9 mouse cellular contexts compared by ENCODE assay signal in the genomic region with DNA sequence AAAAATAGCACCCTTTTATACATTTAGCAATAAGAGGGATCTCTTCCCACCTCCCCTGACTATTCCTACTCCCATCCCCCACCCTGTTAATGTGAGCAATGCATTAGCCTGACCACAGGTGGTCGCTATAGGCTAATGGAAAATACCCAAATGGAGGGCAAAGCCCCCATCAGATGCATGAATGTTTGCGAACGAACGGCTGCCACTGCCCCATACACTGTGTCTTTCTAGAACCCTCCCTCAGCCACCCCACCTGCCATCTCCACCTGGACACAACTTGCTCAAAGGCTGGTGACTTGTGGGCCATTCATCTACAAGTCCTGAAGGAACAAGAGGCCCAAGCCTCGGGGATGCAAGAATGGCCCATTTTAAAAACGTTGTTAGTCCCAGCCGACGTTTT. TPM values are rescaled to one million over a fixed set of nuclear protein-coding genes. Genes with fewer than 3 reads are reported as not detected.
A peak's percentile ranks its signal among the peaks of the same experiment; 100 is the strongest.
DNase-seq lines count a peak whose midpoint lies in the region; ATAC-seq lines count a peak whose summit lies in the region.
"Had no signal": no experiment of that assay in that cellular context is flagged by ENCODE, and none has a peak within 500 bp of the region (broad histone marks: within the 10 kb centered on the region; RNA-seq: fewer than 3 reads in every experiment).

No protein-coding gene starts in this region.

- H3K4me2 ChIP-seq in neural tube, embryonic 13.5 days: no peak overlapping the region

- 39% methylated on average over 8 of the region's 8 CpGs for WGBS in neural tube, embryonic 13.5 days

- H3K27ac ChIP-seq in neural tube, embryonic 13.5 days (replicated peaks): peak overlapping the region; percentile 78
- H3K27ac ChIP-seq: limb, embryonic 12.5 days had no signal

- DNase-seq in layer of hippocampus, postnatal 10 days (ENCODE audit: low spot score in 2 of 2): peak; percentile 66 to 69
- DNase-seq in layer of hippocampus, adult 8-10 months (ENCODE audit: low spot score in 2 of 2): no peak
- peak; percentile 36 for DNase-seq in forelimb bud, embryonic 11.5 days (ENCODE audit: low read depth, low spot score)
- DNase-seq in layer of hippocampus, postnatal 25 days (ENCODE audit: extremely low spot score in 1 of 2, low spot score in 1 of 2): no peak

- H3K4me1 ChIP-seq in neural tube, embryonic 13.5 days (replicated peaks): peaks cover 28% of the 10 kb centered on the region

- H3K9me3 ChIP-seq in neural tube, embryonic 13.5 days: no peaks in the 10 kb centered on the region
- H3K9me3 ChIP-seq: limb, embryonic 12.5 days had no signal

- H3K9ac ChIP-seq in neural tube, embryonic 13.5 days: no peak overlapping the region
- H3K9ac ChIP-seq: limb, embryonic 12.5 days had no signal

- peak; percentile 82 for ATAC-seq in common myeloid progenitor, adult 5-6 weeks (replicated peaks; ENCODE audit: low read depth, poor library complexity, severe bottlenecking)
- ATAC-seq in neural tube, embryonic 13.5 days (ENCODE audit: low read depth): peak; percentile 38; the same call in 1 of the 2 replicates
- no peak for ATAC-seq in inflammation-experienced regulatory T-cells, adult 6 months

- H3K36me3 ChIP-seq in neural tube, embryonic 13.5 days: peaks cover 39% of the 10 kb centered on the region

- H3K4me3 ChIP-seq in neural tube, embryonic 13.5 days: no peak overlapping the region

- no peaks in the 10 kb centered on the region for H3K27me3 ChIP-seq in neural tube, embryonic 13.5 days

RNA-seq across cellular contexts. Expression of a gene that starts 4.7 kb away (rescaled TPM):
- total RNA-seq in layer of hippocampus, postnatal 10 days (2021): under 1 TPM in 1 of 2 experiments, not detected in 1; 0.25 TPM
- total RNA-seq in layer of hippocampus, adult 8-10 months (2022): not detected
- total RNA-seq in common myeloid progenitor, adult 5-6 weeks (2017): not detected in 2 replicates
- polyA plus RNA-seq in neural tube, embryonic 13.5 days (2015; fragmentation: Nextera tagmentation; extraction: Ambion mirVana): not detected in 2 replicates
- not detected for polyA plus RNA-seq in inflammation-experienced regulatory T-cells, adult 6 months (2017; shearing (Covaris generic))
- not detected for total RNA-seq in layer of hippocampus, postnatal 25 days (2021)
- polyA plus RNA-seq: limb, embryonic 12.5 days; small intestine, adult 2 months had no signal

RNA-seq across cellular contexts. Expression of a gene that starts 19.4 kb away (rescaled TPM):
- 100 to 1,000 TPM; 617 to 640 TPM for total RNA-seq in layer of hippocampus, postnatal 10 days (2021)
- total RNA-seq in layer of hippocampus, adult 8-10 months (2022): 100 to 1,000 TPM; 583 to 608 (median 584) TPM
- 0.23 and 0.44 TPM in 2 replicates for total RNA-seq in common myeloid progenitor, adult 5-6 weeks (2017)
- 359 and 361 TPM in 2 replicates for polyA plus RNA-seq in neural tube, embryonic 13.5 days (2015; fragmentation: Nextera tagmentation; extraction: Ambion mirVana)
- not detected for polyA plus RNA-seq in inflammation-experienced regulatory T-cells, adult 6 months (2017; shearing (Covaris generic))
- 100 to 1,000 TPM; 617 to 679 TPM for total RNA-seq in layer of hippocampus, postnatal 25 days (2021)

RNA-seq across cellular contexts. Expression of a gene that starts 41.9 kb away (rescaled TPM):
- 10 to 100 TPM; 79.9 to 88.8 TPM for total RNA-seq in layer of hippocampus, postnatal 10 days (2021)
- 100 to 1,000 TPM in 3 of 4 experiments, 10 to 100 TPM in 1; 91.7 to 112 (median 104) TPM for total RNA-seq in layer of hippocampus, adult 8-10 months (2022)
- total RNA-seq in common myeloid progenitor, adult 5-6 weeks (2017): not detected in 2 replicates
- polyA plus RNA-seq in neural tube, embryonic 13.5 days (2015; fragmentation: Nextera tagmentation; extraction: Ambion mirVana): 7.8 and 7.9 TPM in 2 replicates
- polyA plus RNA-seq in inflammation-experienced regulatory T-cells, adult 6 months (2017; shearing (Covaris generic)): not detected
- 100 to 1,000 TPM in 1 of 2 experiments, 10 to 100 TPM in 1; 98.3 to 111 TPM for total RNA-seq in layer of hippocampus, postnatal 25 days (2021)
- polyA plus RNA-seq: limb, embryonic 12.5 days had no signal

RNA-seq across cellular contexts. Expression of a gene that starts 44.7 kb away (rescaled TPM):
- 10 to 100 TPM; 36.9 to 43.3 TPM for total RNA-seq in layer of hippocampus, postnatal 10 days (2021)
- 10 to 100 TPM; 33.0 to 56.7 (median 43.1) TPM for total RNA-seq in layer of hippocampus, adult 8-10 months (2022)
- total RNA-seq in common myeloid progenitor, adult 5-6 weeks (2017): 19.2 and 32.4 TPM in 2 replicates
- polyA plus RNA-seq in neural tube, embryonic 13.5 days (2015; fragmentation: Nextera tagmentation; extraction: Ambion mirVana): 26.5 and 33.4 TPM in 2 replicates
- 10 to 100 TPM; 40.7 to 74.7 (median 50.9) TPM for polyA plus RNA-seq in inflammation-experienced regulatory T-cells, adult 6 months (2017; shearing (Covaris generic))
- 10 to 100 TPM; 33.1 to 36.7 TPM for total RNA-seq in layer of hippocampus, postnatal 25 days (2021)

RNA-seq across cellular contexts. Expression of a gene that starts 44.7 kb away (rescaled TPM):
- 1 to 10 TPM in 1 of 2 experiments, under 1 TPM in 1; 0.80 to 1.1 TPM for total RNA-seq in layer of hippocampus, postnatal 10 days (2021)
- 1 to 10 TPM in 1 of 4 experiments, under 1 TPM in 3; 0.22 to 1.2 (median 0.32) TPM for total RNA-seq in layer of hippocampus, adult 8-10 months (2022)
- 13.1 and 15.5 TPM in 2 replicates for total RNA-seq in common myeloid progenitor, adult 5-6 weeks (2017)
- 3.0 and 3.7 TPM in 2 replicates for polyA plus RNA-seq in neural tube, embryonic 13.5 days (2015; fragmentation: Nextera tagmentation; extraction: Ambion mirVana)
- polyA plus RNA-seq in inflammation-experienced regulatory T-cells, adult 6 months (2017; shearing (Covaris generic)): 1 to 10 TPM; 2.7 to 5.1 (median 4.0) TPM
- under 1 TPM; 0.66 to 0.92 TPM for total RNA-seq in layer of hippocampus, postnatal 25 days (2021)

Comparison
In these comparisons a context has a peak if more than half of its experiments do, and no peak if none do; other contexts are left out.
1. DNase-seq: peak in layer of hippocampus, postnatal 10 days (2 of 2) and forelimb bud, embryonic 11.5 days (single experiment); none in layer of hippocampus, adult 8-10 months (0 of 2) and layer of hippocampus, postnatal 25 days (0 of 2).
2. RNA of a gene that starts 19.4 kb away (total RNA-seq): 617 to 679 TPM in layer of hippocampus, postnatal 25 days, 617 to 640 TPM in layer of hippocampus, postnatal 10 days and 583 to 608 TPM in layer of hippocampus, adult 8-10 months; 0.23 to 0.44 TPM in common myeloid progenitor, adult 5-6 weeks; every median in the first group is over 100 times any median in the second.
3. RNA of a gene that starts 41.9 kb away (total RNA-seq): 98.3 to 111 TPM in layer of hippocampus, postnatal 25 days, 91.7 to 112 TPM in layer of hippocampus, adult 8-10 months and 79.9 to 88.8 TPM in layer of hippocampus, postnatal 10 days; not detected in common myeloid progenitor, adult 5-6 weeks; every median in the first group is over 10 times any median in the second.